Mouse (Mus musculus): ENCODE measurements at regions not wholly inside any gene's neighbourhood (a gene's known extent, or its start where the extent isn't known, plus 50 kb on each side); places are given as distances from the start of the nearest gene placed in this dataset.

DNA sequence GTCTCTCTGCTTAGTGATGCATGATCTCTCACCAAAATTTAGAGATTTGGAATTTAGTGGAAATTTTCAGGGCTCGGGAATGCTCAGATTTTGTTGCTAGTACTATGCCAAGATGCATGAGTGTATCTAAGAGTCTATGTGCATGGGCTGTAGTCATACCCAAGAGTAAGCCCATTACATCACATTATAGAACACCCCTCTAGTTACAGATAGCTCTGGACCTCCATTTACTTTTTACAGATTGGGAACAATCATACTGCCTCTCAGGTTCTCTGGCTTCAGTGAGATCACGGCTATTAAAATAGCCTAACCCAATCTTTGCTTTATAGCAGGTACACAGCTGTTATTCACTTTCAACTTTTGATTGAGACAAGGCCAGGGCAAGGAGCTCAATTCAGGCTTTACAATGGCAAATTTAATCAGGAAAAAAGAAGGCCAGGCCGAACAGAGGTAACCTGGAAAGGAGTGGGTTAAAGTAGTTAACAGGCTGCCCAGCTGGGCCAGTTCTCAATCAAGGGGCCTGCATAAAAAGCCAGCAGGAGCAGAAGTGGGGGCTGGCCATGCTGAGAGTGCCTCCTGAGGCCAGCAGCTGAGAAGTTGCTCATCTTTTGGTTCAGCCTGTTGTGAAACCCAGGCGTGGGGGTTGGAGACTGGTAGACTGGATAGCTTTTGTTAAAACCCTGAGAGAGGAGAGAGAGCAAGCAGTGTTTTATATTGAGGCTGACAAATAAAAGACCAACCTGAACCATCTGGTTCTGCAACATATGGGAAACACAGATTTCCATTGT, 509.2 kb upstream of the Pou3f2 start:
- Histone ChIP-seq H3K4me1 (replicated peaks) (no peaks in the 10 kb centered on the region), H3K27ac (no peak overlapping the region), H3K9ac (no peak overlapping the region), H3K27me3 (no peaks in the 10 kb centered on the region), H3K36me3 (no peaks in the 10 kb centered on the region), H3K4me3 (no peak overlapping the region), H3K4me2 (no peak overlapping the region), H3K9me3 (replicated peaks) (no peaks in the 10 kb centered on the region)
- ATAC-seq (replicated peaks; ENCODE audit: insufficient number of reproducible peaks, insufficient read depth, low FRiP score, low read depth) = no peak
- 44% methylated on average over 4 of the region's 4 CpGs for WGBS

DNA sequence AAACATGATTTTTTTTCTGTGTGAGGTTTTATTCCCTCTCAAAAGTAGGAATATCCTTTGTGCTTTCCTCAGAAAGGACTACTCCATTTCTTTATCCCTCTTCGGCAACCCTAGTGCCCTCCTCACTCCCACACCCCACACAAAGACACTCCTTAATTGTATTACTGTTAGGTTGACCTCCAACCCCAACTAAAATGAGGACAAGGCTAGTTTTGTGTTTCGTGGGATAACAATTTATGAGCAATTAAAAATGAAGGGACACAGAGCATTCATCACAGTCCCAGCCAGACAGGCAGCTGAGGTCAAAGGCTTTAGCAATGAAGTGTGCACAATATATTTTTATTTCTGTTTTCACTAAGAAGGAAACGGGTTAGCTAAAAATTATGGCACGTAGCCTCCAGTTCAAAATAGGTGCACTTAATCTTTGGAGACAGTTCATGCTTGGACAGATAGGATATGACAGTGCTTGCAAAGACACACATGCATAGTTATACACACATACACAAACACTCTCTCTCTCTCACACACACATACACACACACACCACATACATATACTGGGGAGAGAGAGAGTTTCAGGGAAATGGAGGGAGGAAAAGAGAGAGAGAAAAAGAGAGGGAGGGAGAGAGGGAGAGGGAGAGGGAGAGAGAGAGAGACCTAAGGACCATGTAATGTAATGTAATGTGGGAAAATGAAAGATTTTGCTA, 498.8 kb upstream of the Pou3f2 start:
- no peaks in the 10 kb centered on the region for H3K36me3 ChIP-seq
- H3K9ac ChIP-seq = no peak overlapping the region
- ATAC-seq (replicated peaks; ENCODE audit: insufficient number of reproducible peaks, insufficient read depth, low FRiP score, low read depth) = no peak
- H3K4me2 ChIP-seq = no peak overlapping the region
- no peak overlapping the region for H3K4me3 ChIP-seq
- H3K4me1 ChIP-seq (replicated peaks) = no peaks in the 10 kb centered on the region
- H3K27me3 ChIP-seq = no peaks in the 10 kb centered on the region
- no peak overlapping the region for H3K27ac ChIP-seq
- whole genome bisulfite sequencing = 59% methylated on average over 4 of the region's 4 CpGs
- no peaks in the 10 kb centered on the region for H3K9me3 ChIP-seq (replicated peaks)

DNA sequence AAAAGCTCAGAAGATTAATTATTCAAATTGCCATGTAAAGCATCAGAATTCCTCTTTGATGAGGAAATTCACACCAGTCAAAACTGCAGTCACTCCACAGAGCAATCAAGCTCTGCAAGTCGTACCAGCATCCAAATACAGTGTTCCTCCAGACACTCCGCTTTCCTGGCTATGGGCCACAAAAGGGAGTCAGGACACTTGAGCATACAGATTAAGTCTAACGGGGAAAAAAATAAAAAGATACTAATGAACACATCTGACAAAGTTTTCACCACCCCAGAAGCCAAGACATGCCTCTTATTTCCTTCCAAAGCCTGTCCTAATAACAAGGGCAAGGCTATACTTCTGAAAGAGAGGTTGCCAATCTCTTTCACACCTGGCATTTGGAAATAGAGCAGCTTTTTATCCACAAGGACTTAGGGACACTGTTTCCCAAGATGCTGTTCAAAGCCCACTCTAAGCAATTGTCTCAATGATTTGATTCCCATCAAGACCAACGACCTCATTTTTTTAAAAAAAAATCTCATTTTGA, 485.5 kb upstream of the Pou3f2 start:
- no peaks in the 10 kb centered on the region for H3K36me3 ChIP-seq
- 49% methylated on average over 4 of the region's 4 CpGs for WGBS
- ATAC-seq (replicated peaks; ENCODE audit: insufficient number of reproducible peaks, insufficient read depth, low FRiP score, low read depth) = no peak

DNA sequence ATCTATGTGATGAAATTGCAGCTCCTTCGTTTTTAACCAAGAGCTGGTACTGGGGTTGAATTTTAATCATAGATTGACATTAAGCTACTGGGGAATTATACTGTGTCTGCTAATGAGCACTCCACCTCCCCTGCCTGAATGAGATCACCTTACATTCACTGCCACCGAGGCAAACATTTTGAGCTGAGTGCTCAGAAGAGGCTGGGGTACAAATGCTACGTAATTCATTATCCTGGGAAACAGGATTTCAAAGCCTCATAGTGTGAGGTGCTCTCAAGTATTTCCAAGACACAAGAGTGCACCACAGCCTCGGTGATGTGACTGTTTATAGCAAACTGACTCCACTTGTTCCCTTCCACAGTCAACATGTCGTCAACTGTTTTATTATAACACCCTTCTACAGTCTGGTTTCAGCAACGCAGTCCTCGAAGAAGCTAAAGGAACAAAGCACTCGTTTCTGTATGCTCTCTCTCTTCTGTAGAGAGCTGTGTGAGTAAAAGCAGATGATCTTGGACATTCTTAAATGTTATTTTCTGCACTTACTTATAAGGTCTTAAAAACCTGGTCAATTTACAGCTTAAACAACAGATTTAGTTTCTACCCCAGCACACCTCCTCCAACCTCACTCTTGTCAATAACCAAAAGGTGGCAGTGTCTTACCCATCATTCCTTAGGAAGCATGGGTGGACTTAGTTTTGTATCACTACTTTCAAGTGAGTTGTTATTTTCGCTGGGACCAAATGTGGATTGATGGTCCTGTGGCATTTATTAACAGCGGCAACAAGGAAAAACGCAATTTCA, 484.8 kb upstream of the Pou3f2 start:
- no peaks in the 10 kb centered on the region for H3K4me1 ChIP-seq (replicated peaks)
- H3K36me3 ChIP-seq = no peaks in the 10 kb centered on the region
- H3K9me3 ChIP-seq (replicated peaks) = no peaks in the 10 kb centered on the region
- H3K4me3 ChIP-seq = no peak overlapping the region
- H3K9ac ChIP-seq = no peak overlapping the region
- WGBS = 44% methylated on average over 11 of the region's 11 CpGs
- no peaks in the 10 kb centered on the region for H3K27me3 ChIP-seq
- ATAC-seq (replicated peaks; ENCODE audit: insufficient number of reproducible peaks, insufficient read depth, low FRiP score, low read depth) = no peak
- H3K4me2 ChIP-seq = no peak overlapping the region
- H3K27ac ChIP-seq = no peak overlapping the region

More for the DNA sequence above, 485.5 kb upstream of the Pou3f2 start:
- no peak overlapping the region for H3K9ac ChIP-seq
- no peak overlapping the region for H3K4me2 ChIP-seq
- H3K4me3 ChIP-seq = no peak overlapping the region
- H3K27ac ChIP-seq = no peak overlapping the region
- H3K27me3 ChIP-seq = no peaks in the 10 kb centered on the region
- H3K9me3 ChIP-seq (replicated peaks) = no peaks in the 10 kb centered on the region
- no peaks in the 10 kb centered on the region for H3K4me1 ChIP-seq (replicated peaks)

DNA sequence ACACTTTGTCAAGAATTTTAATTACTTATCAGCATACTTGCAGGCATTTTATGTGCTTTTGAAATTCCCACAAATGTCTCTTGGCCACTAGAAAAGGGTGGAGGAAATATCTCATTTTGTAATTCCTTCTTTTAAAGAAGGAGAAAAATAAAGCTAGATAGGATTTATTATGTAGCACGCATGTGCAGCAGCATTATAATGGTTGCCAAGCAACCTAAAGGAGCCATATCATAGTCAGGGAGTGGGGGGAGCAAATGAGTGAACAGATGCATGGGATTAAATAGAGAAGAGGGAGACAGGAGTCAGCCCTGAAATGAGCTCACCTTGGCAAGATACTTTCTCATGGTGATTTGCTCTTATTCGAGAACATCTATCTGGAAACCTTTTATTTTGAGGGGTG, 483.0 kb upstream of the Pou3f2 start:
- H3K4me1 ChIP-seq (replicated peaks) = no peaks in the 10 kb centered on the region
- H3K4me3 ChIP-seq = no peak overlapping the region
- no peak overlapping the region for H3K9ac ChIP-seq
- no peak overlapping the region for H3K4me2 ChIP-seq
- no peaks in the 10 kb centered on the region for H3K27me3 ChIP-seq
- no peaks in the 10 kb centered on the region for H3K9me3 ChIP-seq (replicated peaks)
- no peak for ATAC-seq (replicated peaks; ENCODE audit: insufficient number of reproducible peaks, insufficient read depth, low FRiP score, low read depth)
- H3K27ac ChIP-seq = no peak overlapping the region
- 66% methylated on average over 2 of the region's 2 CpGs for WGBS
- no peaks in the 10 kb centered on the region for H3K36me3 ChIP-seq

DNA sequence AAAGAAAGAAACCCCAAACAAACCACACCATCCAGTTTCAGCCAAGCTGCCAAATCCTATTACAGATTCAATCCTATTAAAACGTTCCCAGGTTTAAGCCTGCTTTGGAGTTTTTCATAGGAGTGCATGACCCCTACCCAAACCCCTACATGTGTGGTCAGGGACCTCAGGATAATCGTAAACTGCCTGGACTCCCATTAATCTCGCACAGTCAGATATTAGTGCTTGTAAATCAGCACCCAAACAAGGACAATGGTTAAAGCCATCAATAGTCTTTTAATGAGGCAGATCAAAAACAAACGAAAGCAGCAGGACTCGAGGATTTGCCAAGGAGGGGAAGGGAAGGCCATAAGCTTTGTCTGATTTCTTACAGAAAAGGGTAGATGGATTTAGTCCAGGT, 482.3 kb upstream of the Pou3f2 start:
- Histone ChIP-seq H3K4me1 (replicated peaks) (no peaks in the 10 kb centered on the region), H3K36me3 (no peaks in the 10 kb centered on the region), H3K9me3 (replicated peaks) (no peaks in the 10 kb centered on the region), H3K9ac (no peak overlapping the region), H3K4me2 (no peak overlapping the region), H3K4me3 (no peak overlapping the region), H3K27me3 (no peaks in the 10 kb centered on the region), H3K27ac (no peak overlapping the region)
- no peak for ATAC-seq (replicated peaks; ENCODE audit: insufficient number of reproducible peaks, insufficient read depth, low FRiP score, low read depth)
- WGBS = 29% methylated on average over 5 of the region's 5 CpGs

DNA sequence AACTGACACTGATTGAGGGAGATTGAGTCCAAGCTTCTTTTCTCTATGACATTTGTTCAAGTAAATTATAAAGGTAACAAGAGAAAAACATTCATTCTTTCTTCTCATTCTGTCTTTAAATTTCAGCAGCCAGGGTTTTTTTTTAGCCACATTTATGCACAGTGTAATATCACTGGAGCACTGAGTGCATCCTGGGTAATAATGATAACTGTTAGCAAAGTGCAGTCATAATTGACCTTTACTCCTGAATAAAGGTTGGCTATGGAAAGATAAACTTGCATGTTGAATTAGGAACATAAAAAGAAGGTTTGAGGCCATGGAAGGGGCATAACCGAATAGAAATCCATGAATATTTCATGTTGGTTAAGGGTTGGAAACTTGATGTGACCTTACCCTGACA, 461.3 kb upstream of the Pou3f2 start:
- Histone ChIP-seq H3K9ac (no peak overlapping the region), H3K4me1 (replicated peaks) (peaks cover 5% of the 10 kb centered on the region; the same call in 1 of the 2 replicates), H3K27ac (no peak overlapping the region), H3K27me3 (no peaks in the 10 kb centered on the region), H3K36me3 (no peaks in the 10 kb centered on the region), H3K4me2 (no peak overlapping the region), H3K9me3 (replicated peaks) (no peaks in the 10 kb centered on the region), H3K4me3 (no peak overlapping the region)
- WGBS = 78% methylated on average over 1 of the region's 1 CpGs
- ATAC-seq (replicated peaks; ENCODE audit: insufficient number of reproducible peaks, insufficient read depth, low FRiP score, low read depth) = no peak

DNA sequence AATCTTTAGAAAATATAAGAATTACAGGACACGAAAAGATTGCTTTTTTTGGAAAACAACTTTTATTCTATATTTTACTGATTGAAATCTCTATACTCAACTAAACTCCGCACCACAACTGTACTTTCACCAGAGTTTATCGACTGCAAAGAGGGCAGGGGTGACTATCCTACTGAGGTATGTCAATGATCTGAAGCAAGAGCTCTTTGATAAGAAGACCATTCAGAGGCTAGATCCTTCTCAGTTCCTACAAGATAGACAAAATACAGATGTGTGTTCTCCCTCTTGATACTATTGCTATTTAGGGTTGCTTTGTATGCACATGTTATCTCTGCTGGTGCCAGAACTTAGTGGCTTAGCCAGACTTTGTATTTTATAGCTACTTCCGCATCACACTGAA, 460.7 kb upstream of the Pou3f2 start:
- Histone ChIP-seq H3K4me2 (no peak overlapping the region), H3K9ac (no peak overlapping the region), H3K27me3 (no peaks in the 10 kb centered on the region), H3K4me1 (replicated peaks) (peaks cover 5% of the 10 kb centered on the region; the same call in 1 of the 2 replicates), H3K4me3 (no peak overlapping the region), H3K9me3 (replicated peaks) (no peaks in the 10 kb centered on the region), H3K27ac (no peak overlapping the region), H3K36me3 (no peaks in the 10 kb centered on the region)
- 60% methylated on average over 4 of the region's 4 CpGs for WGBS
- ATAC-seq (replicated peaks; ENCODE audit: insufficient number of reproducible peaks, insufficient read depth, low FRiP score, low read depth) = no peak

DNA sequence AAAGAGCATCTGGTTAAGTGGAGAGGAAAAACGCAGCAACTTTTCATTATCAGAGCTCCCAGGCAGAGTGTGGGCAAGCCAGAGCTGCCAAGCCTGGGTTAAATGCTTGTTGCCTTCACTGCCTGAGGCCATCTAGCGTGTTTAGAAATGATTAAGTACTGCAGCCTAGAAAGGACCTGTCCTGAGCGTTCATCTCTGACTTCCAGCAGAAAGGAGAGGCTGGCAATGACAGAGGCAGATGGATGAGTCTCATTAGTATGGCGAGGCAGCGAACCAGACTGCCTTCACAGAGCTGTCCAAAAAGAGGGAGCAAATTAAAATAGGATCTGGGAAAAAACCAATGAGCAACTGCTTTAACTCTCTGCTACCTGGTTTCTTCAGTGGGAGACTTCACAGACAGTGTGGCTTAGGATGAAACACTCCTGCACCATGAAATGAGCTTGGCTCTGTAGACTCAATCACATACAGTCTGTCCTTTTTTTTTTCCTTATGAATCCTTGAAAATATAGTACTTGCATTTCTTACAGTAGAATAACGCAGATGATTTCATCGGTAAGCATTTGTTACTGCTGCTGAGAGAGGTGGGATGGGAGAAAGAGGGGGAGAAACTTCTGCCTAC, 458.7 kb upstream of the Pou3f2 start:
- H3K27me3 ChIP-seq = no peaks in the 10 kb centered on the region
- no peaks in the 10 kb centered on the region for H3K36me3 ChIP-seq
- H3K4me3 ChIP-seq = no peak overlapping the region
- WGBS = 43% methylated on average over 7 of the region's 7 CpGs
- ATAC-seq (replicated peaks; ENCODE audit: insufficient number of reproducible peaks, insufficient read depth, low FRiP score, low read depth) = no peak
- H3K9me3 ChIP-seq (replicated peaks) = no peaks in the 10 kb centered on the region
- no peak overlapping the region for H3K9ac ChIP-seq
- H3K27ac ChIP-seq = no peak overlapping the region
- H3K4me2 ChIP-seq = no peak overlapping the region
- peaks cover 5% of the 10 kb centered on the region; the same call in 1 of the 2 replicates for H3K4me1 ChIP-seq (replicated peaks)

DNA sequence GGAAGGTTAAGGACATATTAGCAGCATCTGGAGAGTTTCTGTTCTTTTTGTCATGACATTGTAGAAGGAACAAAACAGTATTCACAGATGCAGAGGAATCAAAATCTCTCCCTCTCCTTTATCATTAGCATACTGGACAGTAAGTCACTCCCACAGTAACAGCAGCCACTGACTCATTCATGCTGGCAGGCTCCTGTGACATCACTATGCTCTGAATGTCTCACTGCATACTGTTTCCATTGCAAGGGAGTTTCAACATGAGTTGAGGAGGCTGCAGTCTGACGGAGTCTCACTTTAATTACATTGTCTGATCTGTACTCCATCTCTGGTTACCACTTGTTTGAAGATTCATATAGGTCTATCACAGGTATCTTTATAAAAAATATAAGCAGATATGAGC, 450.1 kb upstream of the Pou3f2 start:
- Histone ChIP-seq H3K4me3 (no peak overlapping the region), H3K4me2 (no peak overlapping the region), H3K4me1 (replicated peaks) (no peaks in the 10 kb centered on the region), H3K9me3 (replicated peaks) (no peaks in the 10 kb centered on the region), H3K27me3 (no peaks in the 10 kb centered on the region), H3K27ac (no peak overlapping the region), H3K36me3 (no peaks in the 10 kb centered on the region), H3K9ac (no peak overlapping the region)
- WGBS = 53% methylated on average over 1 of the region's 1 CpGs
- no peak; the same call in 1 of the 2 replicates for ATAC-seq (replicated peaks; ENCODE audit: insufficient number of reproducible peaks, insufficient read depth, low FRiP score, low read depth)

DNA sequence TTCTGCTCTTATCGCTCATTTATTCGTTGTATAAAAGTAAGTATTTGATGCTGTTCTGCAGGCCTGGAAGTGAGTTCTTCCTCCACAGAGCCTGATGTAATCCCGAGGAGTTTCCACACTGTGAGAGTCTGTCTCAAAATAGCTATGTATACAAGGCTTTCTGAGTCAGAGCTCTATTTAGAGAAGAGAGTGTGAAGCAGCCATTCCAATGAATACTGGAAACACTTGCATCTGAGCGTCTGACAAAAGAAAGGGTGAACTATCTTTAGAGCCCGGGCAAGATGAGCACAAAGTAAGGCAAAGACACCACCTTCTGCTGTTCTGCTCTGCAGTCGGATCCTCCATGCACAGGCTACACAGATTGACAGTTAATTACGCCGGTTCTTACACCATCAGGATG, 436.0 kb upstream of the Pou3f2 start:
- H3K36me3 ChIP-seq = no peaks in the 10 kb centered on the region
- H3K4me3 ChIP-seq = no peak overlapping the region
- H3K4me2 ChIP-seq = no peak overlapping the region
- H3K9me3 ChIP-seq (replicated peaks) = no peaks in the 10 kb centered on the region
- H3K27me3 ChIP-seq = no peaks in the 10 kb centered on the region
- ATAC-seq (replicated peaks; ENCODE audit: insufficient number of reproducible peaks, insufficient read depth, low FRiP score, low read depth) = peak; percentile 67
- no peak overlapping the region for H3K9ac ChIP-seq
- WGBS = 55% methylated on average over 8 of the region's 8 CpGs
- H3K27ac ChIP-seq = peak overlapping the region; percentile 45; the same call in 1 of the 2 replicates
- no peaks in the 10 kb centered on the region; the same call in 1 of the 2 replicates for H3K4me1 ChIP-seq (replicated peaks)

All from heart, embryonic 15.5 days (tissue).